Mouse (Mus musculus) intestine, embryonic 15.5 days (tissue): ENCODE measurements around the gene Rpl34. TPM values are rescaled to one million over a fixed set of nuclear protein-coding genes. Genes with fewer than 3 reads are reported as not detected.

ENCODE experiments used
- ATAC-seq: fragments of 200-750 bp; cut with Nextera tagmentation; 2 replicates; pipeline ENCODE4 v1.8.0; 2017; ENCODE audit warnings: moderate TSS enrichment, moderate library complexity
- H3K27ac ChIP-seq: fragments of 300-500 bp; sonication (generic); 2 replicates; pipeline ENCODE4 v1.5.1; 2015; ENCODE audit warnings: mild to moderate bottlenecking, inconsistent platforms
- H3K27me3 ChIP-seq: fragments of 300-500 bp; sonication (generic); replicated peaks from 2 replicates; pipeline ENCODE4 v1.6.1; 2015; ENCODE audit warnings: inconsistent platforms
- H3K36me3 ChIP-seq: fragments of 300-500 bp; sonication (generic); 2 replicates; pipeline ENCODE4 v1.6.1; 2015; ENCODE audit warnings: inconsistent platforms
- H3K4me1 ChIP-seq: fragments of 300-500 bp; sonication (generic); replicated peaks from 2 replicates; pipeline ENCODE4 v1.6.1; 2015; ENCODE audit warnings: inconsistent platforms
- H3K4me2 ChIP-seq: fragments of 300-500 bp; sonication (generic); replicated peaks from 2 replicates; pipeline ENCODE4 v1.6.1; 2015; ENCODE audit warnings: mild to moderate bottlenecking, inconsistent platforms
- H3K4me3 ChIP-seq: fragments of 300-500 bp; sonication (generic); replicated peaks from 2 replicates; pipeline ENCODE4 v1.5.1; 2015; ENCODE audit warnings: inconsistent platforms
- H3K9ac ChIP-seq: fragments of 300-500 bp; sonication (generic); 2 replicates; pipeline ENCODE4 v1.6.1; 2015; ENCODE audit warnings: inconsistent platforms
- H3K9me3 ChIP-seq: fragments of 300-500 bp; sonication (generic); 2 replicates; pipeline ENCODE4 v1.6.1; 2016; ENCODE audit warnings: inconsistent platforms
- WGBS: fragments of 180-500 bp; shearing (Covaris S2); methylation state at CpG from one replicate; pipeline ENCODE4 v1.1.7; 2015; 5-methylcytosine and 5-hydroxymethylcytosine counted together
- polyA plus RNA-seq: library from polyadenylated mRNA; unstranded; fragments of >200 nt; fragmentation: Nextera tagmentation; extraction: Ambion mirVana; gene quantifications from 2 replicates; pipeline ENCODE4 v1.2.1, GENCODE M21; 2015

Rpl34 gene
- polyA plus RNA-seq, 1 experiment from 2014 or later, result 893 TPM

- Histone ChIP-seq H3K4me1 (peaks cover 7% of the 10 kb centered on the region), H3K27ac (peak within 1 kb of the TSS; percentile 85), H3K9me3 (no peaks in the 10 kb centered on the region), H3K36me3 (no peaks in the 10 kb centered on the region), H3K4me2 (peak within 1 kb of the TSS; percentile 75), H3K9ac (peak within 1 kb of the TSS; percentile 84), H3K4me3 (peak within 1 kb of the TSS; percentile 85), H3K27me3 (no peaks in the 10 kb centered on the region)
- under 1% methylated on average over 45 of the region's 45 CpGs for WGBS
- peak; percentile 98 for ATAC-seq
These were observed 21.0 kb downstream of the Rpl34 start, which contains the start of gene Ostc for GRCm38 (mm10) chr3:130708967-130709924. Ostc (minus strand) TSS chr3:130709444.

GRCm38 (mm10) chr3:130708529-130708928 lies 21.7 kb downstream of the Rpl34 start:
- Histone ChIP-seq H3K4me3 (peak overlapping the region; percentile 85), H3K9me3 (no peaks in the 10 kb centered on the region), H3K36me3 (no peaks in the 10 kb centered on the region), H3K4me1 (peaks cover 7% of the 10 kb centered on the region), H3K27ac (peak overlapping the region; percentile 85), H3K4me2 (peak overlapping the region; percentile 75), H3K27me3 (no peaks in the 10 kb centered on the region), H3K9ac (peak overlapping the region; percentile 84)
- under 1% methylated on average over 5 of the region's 5 CpGs for WGBS
- 0 out of 2 replicates have a peak, but pooled peaks have one; percentile 29 for ATAC-seq

DNA sequence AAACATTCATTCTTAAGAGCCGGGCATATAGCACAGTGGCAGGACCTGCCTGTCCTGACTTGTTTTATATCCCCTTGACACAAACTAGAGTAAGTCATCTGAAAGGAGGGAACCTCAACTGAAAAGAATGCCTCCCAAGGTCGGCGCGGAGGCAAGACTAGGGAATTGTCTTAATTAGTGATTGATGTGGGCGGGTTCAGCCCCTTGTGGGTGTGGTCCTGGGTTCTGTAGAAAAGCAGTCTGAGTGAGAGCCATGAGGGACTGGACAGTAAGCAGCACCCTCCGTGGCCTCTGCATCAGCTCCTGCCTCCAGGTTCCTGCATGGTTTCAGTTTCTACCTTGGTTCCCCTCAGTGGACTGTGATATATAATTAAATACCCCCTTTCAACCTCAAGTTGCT lies 27.9 kb downstream of the Rpl34 start:
- no peaks in the 10 kb centered on the region for H3K9me3 ChIP-seq
- H3K4me2 ChIP-seq, result no peak overlapping the region
- no peaks in the 10 kb centered on the region for H3K4me1 ChIP-seq
- no peak overlapping the region for H3K27ac ChIP-seq
- H3K36me3 ChIP-seq, result peaks cover 17% of the 10 kb centered on the region
- H3K4me3 ChIP-seq, result no peak overlapping the region
- ATAC-seq, result no peak
- 73% methylated on average over 6 of the region's 6 CpGs for WGBS
- H3K27me3 ChIP-seq, result no peaks in the 10 kb centered on the region
- H3K9ac ChIP-seq, result no peak overlapping the region

DNA sequence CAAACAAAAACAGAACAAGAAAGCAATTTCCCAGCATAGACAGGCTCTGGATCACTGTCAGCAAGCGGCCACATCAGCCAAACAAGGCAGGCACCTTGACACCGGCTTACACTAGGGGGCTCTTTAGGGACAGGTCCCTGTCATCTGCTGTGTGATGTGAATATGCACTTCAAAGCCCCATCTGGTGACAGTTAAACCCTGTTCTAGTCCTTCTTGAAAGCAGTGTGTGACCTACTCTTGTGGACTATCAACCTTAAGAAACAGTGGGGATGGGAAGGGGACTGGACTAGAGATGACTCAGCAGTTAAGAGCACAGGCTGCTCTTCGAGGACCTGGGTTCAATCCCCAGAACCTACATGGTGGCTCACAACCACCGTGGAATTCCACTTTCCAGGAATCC lies 32.6 kb downstream of the Rpl34 start:
- no peak for ATAC-seq
- no peaks in the 10 kb centered on the region for H3K27me3 ChIP-seq
- H3K27ac ChIP-seq, result no peak overlapping the region
- H3K9me3 ChIP-seq, result no peaks in the 10 kb centered on the region
- no peak overlapping the region for H3K4me3 ChIP-seq
- H3K4me1 ChIP-seq, result no peaks in the 10 kb centered on the region
- WGBS, result 86% methylated on average over 4 of the region's 4 CpGs
- peaks cover 25% of the 10 kb centered on the region for H3K36me3 ChIP-seq
- no peak overlapping the region for H3K4me2 ChIP-seq
- no peak overlapping the region for H3K9ac ChIP-seq

GRCm38 (mm10) chr3:130694705-130695104 lies 35.5 kb downstream of the Rpl34 start:
- Histone ChIP-seq H3K4me2 (no peak overlapping the region), H3K27me3 (no peaks in the 10 kb centered on the region), H3K27ac (no peak overlapping the region), H3K9me3 (no peaks in the 10 kb centered on the region), H3K9ac (no peak overlapping the region), H3K4me1 (peaks cover 11% of the 10 kb centered on the region), H3K4me3 (no peak overlapping the region), H3K36me3 (peaks cover 13% of the 10 kb centered on the region)
- 0 out of 2 replicates have a peak, but pooled peaks have one; percentile 9 for ATAC-seq
- 91% methylated on average over 7 of the region's 7 CpGs for WGBS

DNA sequence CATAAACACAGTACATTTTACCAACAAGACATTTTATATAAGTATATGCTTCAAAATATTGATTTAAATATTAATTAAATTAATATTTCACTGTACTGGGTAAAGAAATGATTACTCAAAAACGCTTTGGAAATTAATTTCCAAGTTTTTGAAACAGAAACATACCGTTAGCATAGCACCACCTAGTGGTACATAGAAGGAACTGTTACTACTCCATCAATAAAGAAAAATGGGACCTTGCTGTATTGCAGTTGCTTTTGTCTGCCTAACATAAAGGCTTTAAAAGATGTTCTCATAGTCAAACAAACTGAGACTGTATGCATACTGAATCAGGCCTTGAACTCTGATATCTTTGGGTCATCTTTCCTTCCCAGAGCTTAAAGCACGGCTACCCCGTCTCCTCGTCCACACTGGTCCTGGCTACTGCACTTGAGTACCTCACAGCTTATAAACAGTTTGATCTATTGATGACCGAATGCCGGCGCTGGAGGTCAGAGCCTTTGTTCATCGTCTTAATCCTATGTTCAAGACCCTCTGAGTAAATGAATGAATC lies 36.1 kb downstream of the Rpl34 start:
- Histone ChIP-seq H3K27me3 (no peaks in the 10 kb centered on the region), H3K36me3 (peaks cover 13% of the 10 kb centered on the region), H3K4me1 (peaks cover 13% of the 10 kb centered on the region), H3K4me2 (no peak overlapping the region), H3K9ac (no peak overlapping the region), H3K27ac (no peak overlapping the region), H3K9me3 (no peaks in the 10 kb centered on the region), H3K4me3 (no peak overlapping the region)
- 54% methylated on average over 9 of the region's 9 CpGs for WGBS
- ATAC-seq, result no peak

- peak overlapping the region; percentile 33 for H3K9ac ChIP-seq
- peak overlapping the region; percentile 32 for H3K4me3 ChIP-seq
- H3K27ac ChIP-seq, result peak overlapping the region; percentile 74; the same call in 1 of the 2 replicates
- peak overlapping the region; percentile 69 for H3K4me2 ChIP-seq
- H3K27me3 ChIP-seq, result no peaks in the 10 kb centered on the region
- 28% methylated on average over 12 of the region's 12 CpGs for WGBS
- no peaks in the 10 kb centered on the region for H3K9me3 ChIP-seq
- peaks cover 8% of the 10 kb centered on the region; the same call in 1 of the 2 replicates for H3K36me3 ChIP-seq
- H3K4me1 ChIP-seq, result peaks cover 13% of the 10 kb centered on the region
- peak; percentile 18; the same call in 1 of the 2 replicates for ATAC-seq
These were observed 38.5 kb downstream of the Rpl34 start for GRCm38 (mm10) chr3:130691596-130692170.

DNA sequence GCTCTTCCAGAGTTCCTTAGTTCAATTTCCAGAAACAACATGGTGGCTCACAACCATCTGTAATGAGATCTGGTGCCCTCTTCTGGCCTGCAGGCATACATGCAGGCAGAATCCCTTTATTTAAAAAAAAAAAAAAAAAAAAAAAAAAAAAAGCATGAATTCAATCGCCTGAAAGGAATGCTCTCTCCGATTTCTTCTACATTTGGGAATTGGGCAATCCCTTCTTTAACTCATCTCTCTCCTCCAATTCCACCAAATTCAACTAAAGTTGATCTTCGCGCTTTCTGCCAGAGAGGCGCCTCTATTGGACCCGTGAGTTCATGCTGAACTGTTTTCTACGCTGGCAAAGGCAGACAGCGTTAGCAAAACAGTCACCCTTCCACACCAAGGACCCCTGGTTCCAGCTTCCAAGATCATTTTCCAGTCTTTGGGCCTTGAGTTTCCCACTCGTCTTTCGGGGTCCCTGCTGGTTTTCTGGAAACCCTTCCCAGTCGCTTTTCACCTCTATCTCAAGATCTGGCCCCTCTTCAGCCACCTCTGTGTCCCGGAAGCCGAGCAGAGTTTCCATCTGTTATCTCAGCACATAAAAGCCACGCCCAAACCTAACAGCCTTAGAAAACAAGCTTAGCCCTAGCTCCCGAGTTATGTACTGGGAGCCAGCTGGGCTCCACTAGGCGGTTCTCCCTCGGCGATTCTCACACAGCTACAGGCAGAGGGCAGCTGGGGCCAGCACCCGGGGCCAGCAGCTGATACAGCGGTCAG lies 39.2 kb downstream of the Rpl34 start:
- peak overlapping the region; percentile 32 for H3K4me3 ChIP-seq
- peak overlapping the region; percentile 69 for H3K4me2 ChIP-seq
- H3K27me3 ChIP-seq, result no peaks in the 10 kb centered on the region
- H3K4me1 ChIP-seq, result peaks cover 13% of the 10 kb centered on the region
- H3K9me3 ChIP-seq, result no peaks in the 10 kb centered on the region
- H3K27ac ChIP-seq, result peak overlapping the region; percentile 74; the same call in 1 of the 2 replicates
- peaks cover 8% of the 10 kb centered on the region; the same call in 1 of the 2 replicates for H3K36me3 ChIP-seq
- H3K9ac ChIP-seq, result peak overlapping the region; percentile 33
- ATAC-seq, result peak; percentile 94
- 7% methylated on average over 20 of the region's 20 CpGs for WGBS

DNA sequence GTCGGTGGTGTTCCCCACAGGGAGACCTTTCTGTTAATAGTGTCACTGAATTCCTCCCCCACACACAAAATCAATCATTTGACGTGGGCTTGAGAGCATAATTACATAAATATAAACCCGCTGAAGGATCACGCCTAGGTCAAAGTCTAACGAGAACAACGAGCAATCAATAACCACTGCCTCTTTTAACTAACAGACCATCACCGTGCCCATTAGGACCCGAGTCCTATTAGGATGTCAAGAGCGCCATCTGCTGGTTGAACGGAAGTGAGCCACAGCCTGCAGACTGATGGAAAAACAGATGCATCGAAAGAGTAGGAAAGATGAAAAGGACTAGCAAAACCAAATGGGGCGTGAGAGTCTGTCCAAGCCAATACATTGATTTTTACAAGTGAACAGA lies 40.6 kb downstream of the Rpl34 start:
- WGBS, result 13% methylated on average over 12 of the region's 12 CpGs
- Histone ChIP-seq H3K36me3 (peaks cover under 1% of the 10 kb centered on the region; the same call in 1 of the 2 replicates), H3K4me3 (no peak overlapping the region), H3K9me3 (no peaks in the 10 kb centered on the region), H3K27me3 (no peaks in the 10 kb centered on the region), H3K4me1 (peaks cover 13% of the 10 kb centered on the region), H3K9ac (no peak overlapping the region), H3K27ac (no peak overlapping the region), H3K4me2 (no peak overlapping the region)
- peak; percentile 47; the same call in 1 of the 2 replicates for ATAC-seq

GRCm38 (mm10) chr3:130687051-130687450 lies 43.1 kb downstream of the Rpl34 start:
- H3K27me3 ChIP-seq, result no peaks in the 10 kb centered on the region
- H3K9me3 ChIP-seq, result no peaks in the 10 kb centered on the region
- H3K4me3 ChIP-seq, result no peak overlapping the region
- no peaks in the 10 kb centered on the region for H3K36me3 ChIP-seq
- peaks cover 13% of the 10 kb centered on the region for H3K4me1 ChIP-seq
- no peak overlapping the region for H3K4me2 ChIP-seq
- 96% methylated on average over 1 of the region's 1 CpGs for WGBS
- no peak overlapping the region for H3K27ac ChIP-seq
- H3K9ac ChIP-seq, result no peak overlapping the region
- ATAC-seq, result no peak

DNA sequence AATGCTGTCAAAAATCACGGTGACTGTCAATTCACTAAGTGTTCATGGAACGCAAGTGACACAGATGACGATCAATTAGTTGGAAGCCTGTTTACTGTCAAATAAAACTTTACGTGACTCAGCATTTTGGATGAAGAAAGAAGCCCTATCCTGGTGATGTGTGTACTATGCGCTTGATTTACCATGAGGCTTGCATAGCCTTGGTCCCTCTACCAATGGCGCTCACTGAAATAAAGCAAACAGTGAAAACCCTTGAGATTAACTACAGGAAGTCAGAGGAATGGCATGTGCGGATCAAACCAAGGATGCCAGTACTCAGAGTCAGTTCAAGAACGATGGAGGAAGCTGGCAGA lies 45.2 kb downstream of the Rpl34 start:
- Histone ChIP-seq H3K27me3 (no peaks in the 10 kb centered on the region), H3K9ac (no peak overlapping the region), H3K4me1 (0 out of 2 replicates have a peak, but pooled peaks cover 3% of the 10 kb centered on the region), H3K9me3 (no peaks in the 10 kb centered on the region), H3K4me2 (no peak overlapping the region), H3K36me3 (no peaks in the 10 kb centered on the region), H3K4me3 (no peak overlapping the region), H3K27ac (no peak overlapping the region)
- no peak for ATAC-seq
- WGBS, result 81% methylated on average over 8 of the region's 8 CpGs
